Mouse (Mus musculus): ENCODE measurements around the gene Zbtb22. TPM values are rescaled to one million over a fixed set of nuclear protein-coding genes. Genes with fewer than 3 reads are reported as not detected.
"Not testable (repeated sequence)": the region's sequence is repeated elsewhere in the genome, so short reads cannot be mapped to it uniquely, and the experiment has no call there.

Gene Zbtb22
- total RNA-seq, 2 experiments from 2014 or later = 35.0 to 35.8 TPM

GRCm38 (mm10) chr17:33935422-33936055 is 19.8 kb downstream of the Zbtb22 start:
- peak in 1 of 2 experiments; percentile 50 for DNase-seq (ENCODE audit: extremely low spot score in 1 of 2, low spot score in 2 of 2)
- intact Hi-C loops (cut with DNase I) = no loop called here

- intact Hi-C loops (cut with DNase I) = no loop called here
Observed at GRCm38 (mm10) chr17:33936993-33937392, 21.3 kb downstream of the Zbtb22 start.

GRCm38 (mm10) chr17:33938783-33939182 is 23.1 kb downstream of the Zbtb22 start:
- peak in 1 of 2 experiments; percentile 37 for DNase-seq (ENCODE audit: extremely low spot score in 1 of 2, low spot score in 2 of 2)
- intact Hi-C loops (cut with DNase I) = no loop called here

More at GRCm38 (mm10) chr17:33936993-33937392, 21.3 kb downstream of the Zbtb22 start:
- DNase-seq (ENCODE audit: extremely low spot score in 1 of 2, low spot score in 2 of 2) = peak in 1 of 2 experiments; percentile 36

GRCm38 (mm10) chr17:33940206-33940805 is 24.6 kb downstream of the Zbtb22 start, which contains the start of the genes Pfdn6 and Wdr46:
Gene Pfdn6 (minus strand): TSS chr17:33940343.
Gene Wdr46 (plus strand): TSS chr17:33940660.
- peak; percentile 81 to 89 for DNase-seq (ENCODE audit: extremely low spot score in 1 of 2, low spot score in 2 of 2)
- intact Hi-C loops (cut with DNase I) = no loop called here

- DNase-seq (ENCODE audit: extremely low spot score in 1 of 2, low spot score in 2 of 2) = peak in 1 of 2 experiments; percentile 66
- intact Hi-C loops (cut with DNase I) = no loop called here
Observed at GRCm38 (mm10) chr17:33940981-33941380, 25.3 kb downstream of the Zbtb22 start.

- peak in 1 of 2 experiments; percentile 26 for DNase-seq (ENCODE audit: extremely low spot score in 1 of 2, low spot score in 2 of 2)
- intact Hi-C loops (cut with DNase I) = no loop called here
Observed at GRCm38 (mm10) chr17:33941381-33941780, 25.7 kb downstream of the Zbtb22 start.

GRCm38 (mm10) chr17:33943454-33943853 is 27.8 kb downstream of the Zbtb22 start:
- intact Hi-C loops (cut with DNase I) = no loop called here
- peak in 1 of 2 experiments; percentile 21 for DNase-seq (ENCODE audit: extremely low spot score in 1 of 2, low spot score in 2 of 2)

- no peak for DNase-seq (ENCODE audit: extremely low spot score in 1 of 2, low spot score in 2 of 2)
- intact Hi-C loops (cut with DNase I) = no loop called here
Observed at GRCm38 (mm10) chr17:33947430-33948089, 31.9 kb downstream of the Zbtb22 start.

GRCm38 (mm10) chr17:33948090-33948904 is 32.6 kb downstream of the Zbtb22 start:
- peak in 1 of 2 experiments; percentile 32 for DNase-seq (ENCODE audit: extremely low spot score in 1 of 2, low spot score in 2 of 2)
- intact Hi-C loops (cut with DNase I) = no loop called here

- intact Hi-C loops (cut with DNase I) = no loop called here
- peak in 1 of 2 experiments; percentile 31 for DNase-seq (ENCODE audit: extremely low spot score in 1 of 2, low spot score in 2 of 2)
Observed at GRCm38 (mm10) chr17:33948905-33949537, 33.3 kb downstream of the Zbtb22 start.

- intact Hi-C loops (cut with DNase I) = no loop called here
- peak in 1 of 2 experiments; percentile 27 for DNase-seq (ENCODE audit: extremely low spot score in 1 of 2, low spot score in 2 of 2)
Observed at GRCm38 (mm10) chr17:33950131-33950625, 34.5 kb downstream of the Zbtb22 start.

- intact Hi-C loops (cut with DNase I) = no loop called here
Observed at GRCm38 (mm10) chr17:33951021-33951946, 35.6 kb downstream of the Zbtb22 start, which contains the start of gene B3galt4. Gene B3galt4 (minus strand): TSS chr17:33951488.

GRCm38 (mm10) chr17:33952015-33952414 is 36.3 kb downstream of the Zbtb22 start:
- DNase-seq (ENCODE audit: extremely low spot score in 1 of 2, low spot score in 2 of 2); intact Hi-C loops (cut with DNase I): not testable (repeated sequence)

More at GRCm38 (mm10) chr17:33951021-33951946, 35.6 kb downstream of the Zbtb22 start, which contains the start of gene B3galt4:
- peak in 1 of 2 experiments; percentile 91 for DNase-seq (ENCODE audit: extremely low spot score in 1 of 2, low spot score in 2 of 2)

GRCm38 (mm10) chr17:33952879-33953278 is 37.2 kb downstream of the Zbtb22 start:
- no peak for DNase-seq (ENCODE audit: extremely low spot score in 1 of 2, low spot score in 2 of 2)
- intact Hi-C loops (cut with DNase I) = no loop called here

GRCm38 (mm10) chr17:33953310-33953709 is 37.6 kb downstream of the Zbtb22 start:
- DNase-seq (ENCODE audit: extremely low spot score in 1 of 2, low spot score in 2 of 2) = no peak
- intact Hi-C loops (cut with DNase I) = no loop called here

GRCm38 (mm10) chr17:33953961-33954565 is 38.4 kb downstream of the Zbtb22 start:
- no peak for DNase-seq (ENCODE audit: extremely low spot score in 1 of 2, low spot score in 2 of 2)
- intact Hi-C loops (cut with DNase I) = no loop called here

All from left cerebral cortex, postnatal 10 days (tissue).